Mouse (Mus musculus) NIH3T3 (cell line): ENCODE measurements around the gene Ostm1.
A peak's percentile ranks its signal among the peaks of the same experiment; 100 is the strongest.

ENCODE experiments used
- DNase-seq: peaks from one replicate; pipeline ENCODE4 v3.0.0-alpha.2; 2012; ENCODE audit warnings: low read depth

Ostm1 gene

GRCm38 (mm10) chr10:42630596-42631355, 47.2 kb downstream of the Ostm1 start:
- no peak for DNase-seq

GRCm38 (mm10) chr10:42631754-42632452, 48.3 kb downstream of the Ostm1 start:
- no peak for DNase-seq

GRCm38 (mm10) chr10:42632453-42633360, 49.1 kb downstream of the Ostm1 start:
- DNase-seq: no peak

- DNase-seq: no peak
Observed at GRCm38 (mm10) chr10:42633361-42634121, 49.9 kb downstream of the Ostm1 start.

- no peak for DNase-seq
Observed at GRCm38 (mm10) chr10:42634122-42634720, 50.6 kb downstream of the Ostm1 start.

GRCm38 (mm10) chr10:42635046-42635445, 51.4 kb downstream of the Ostm1 start:
- DNase-seq: no peak

- no peak for DNase-seq
Observed at GRCm38 (mm10) chr10:42635566-42636359, 52.1 kb downstream of the Ostm1 start.

- no peak for DNase-seq
Observed at GRCm38 (mm10) chr10:42636360-42637182, 52.9 kb downstream of the Ostm1 start.

GRCm38 (mm10) chr10:42637183-42637788, 53.7 kb downstream of the Ostm1 start:
- peak; percentile 89 for DNase-seq

- no peak for DNase-seq
Observed at GRCm38 (mm10) chr10:42639856-42640255, 56.2 kb downstream of the Ostm1 start.

- no peak for DNase-seq
Observed at GRCm38 (mm10) chr10:42643638-42644037, 60.0 kb downstream of the Ostm1 start.

- DNase-seq: no peak
Observed at GRCm38 (mm10) chr10:42646340-42646739, 62.7 kb downstream of the Ostm1 start.

- DNase-seq: no peak
Observed at GRCm38 (mm10) chr10:42661916-42662315, 78.3 kb downstream of the Ostm1 start.

GRCm38 (mm10) chr10:42669970-42670369, 86.3 kb downstream of the Ostm1 start:
- no peak for DNase-seq

- DNase-seq: no peak
Observed at GRCm38 (mm10) chr10:42672798-42673197, 89.2 kb downstream of the Ostm1 start.

- no peak for DNase-seq
Observed at GRCm38 (mm10) chr10:42675571-42675970, 91.9 kb downstream of the Ostm1 start.

- no peak for DNase-seq
Observed at GRCm38 (mm10) chr10:42678331-42678730, 94.7 kb downstream of the Ostm1 start.

- DNase-seq: peak; percentile 96
Observed at GRCm38 (mm10) chr10:42678755-42679364, 95.2 kb downstream of the Ostm1 start.

GRCm38 (mm10) chr10:42679586-42679985, 96.0 kb downstream of the Ostm1 start:
- peak; percentile 28 for DNase-seq
